Mouse (Mus musculus): ENCODE data around the gene Mrpl36. TPM values are rescaled to one million over a fixed set of nuclear protein-coding genes. Genes with fewer than 3 reads are reported as not detected.
A peak's percentile ranks its signal among the peaks of the same experiment; 100 is the strongest.

The Mrpl36 gene
- polyA plus RNA-seq (2012; fragmentation: generic; extraction: Trizol): 79.8 TPM

DNA sequence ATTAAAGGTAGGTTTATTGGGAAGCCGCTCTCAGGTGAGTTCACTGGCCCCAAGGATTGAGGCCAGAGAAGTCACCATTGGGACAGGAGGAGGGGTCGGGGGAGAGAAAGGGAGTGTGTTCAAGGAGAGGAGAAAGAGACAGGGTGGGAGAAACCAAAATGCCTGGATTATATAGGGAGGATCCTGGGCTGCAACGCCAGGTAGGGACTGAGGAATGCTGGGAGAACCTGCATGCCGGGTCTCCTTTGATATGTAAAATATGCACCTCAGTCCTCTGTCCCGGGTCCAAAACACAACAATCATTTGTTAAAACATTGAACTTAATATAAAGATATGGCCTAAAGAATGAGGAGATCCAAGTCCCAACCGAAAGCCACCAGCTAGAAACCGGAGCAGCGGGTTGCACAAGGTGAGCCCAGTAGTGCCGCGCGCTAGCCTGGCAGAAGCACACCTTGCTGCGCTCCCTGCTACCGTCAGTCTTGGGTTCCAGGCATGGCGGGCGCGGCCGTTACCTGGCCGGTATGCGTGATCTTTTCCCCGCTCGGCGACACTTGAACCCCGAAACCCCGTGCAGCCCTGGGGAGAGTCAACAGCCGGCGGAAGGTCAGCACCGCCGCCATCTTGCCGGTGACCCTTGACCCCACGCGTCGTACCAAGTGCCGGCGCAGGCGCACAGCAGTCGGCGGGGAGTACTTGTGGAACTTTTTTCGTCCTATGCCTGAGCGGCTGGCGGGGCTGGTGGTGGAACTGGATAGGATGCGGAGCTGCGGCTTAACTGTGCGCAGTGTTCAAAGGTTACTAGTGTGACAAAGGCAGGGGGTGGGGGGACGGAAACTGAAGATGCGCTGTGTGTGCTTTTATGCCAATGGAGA, at the start of gene Mrpl36, which contains the start of gene Ndufs6:
TSS of gene Mrpl36 (plus strand) at position 687 of the 872 bp plus-strand sequence.
TSS of gene Ndufs6 (minus strand) at position 716 of the 872 bp plus-strand sequence.
- peak within 1 kb of the TSS; percentile 86 for H3K4me3 ChIP-seq
- no peaks in the 10 kb centered on the region for H3K27me3 ChIP-seq (ENCODE audit: control insufficient read depth, insufficient read depth, insufficient read length)
- peaks cover 21% of the 10 kb centered on the region for H3K36me3 ChIP-seq (ENCODE audit: control insufficient read depth, insufficient read depth)
- H3K79me2 ChIP-seq (ENCODE audit: control insufficient read depth, insufficient read depth): peaks cover 14% of the 10 kb centered on the region
- TF ChIP-seq MAX (IDR thresholded peaks at IDR 0.05; ENCODE audit: low read depth) (no peak), MYOD1 (IDR thresholded peaks at IDR 0.05; ENCODE audit: control insufficient read depth in 1 of 3, insufficient read length in 2 of 3, low read depth in 2 of 3) (peak in 1 of 3 experiments; percentile 36), MYOG (IDR thresholded peaks at IDR 0.05; ENCODE audit: control insufficient read depth in 1 of 3, insufficient read depth in 1 of 3, insufficient read length in 2 of 3, low read depth in 2 of 3) (peak in 2 of 3 experiments; percentile 47 to 50), POLR2A (IDR thresholded peaks at IDR 0.05; ENCODE audit: insufficient read length, low read depth) (peak; percentile 90)
- H3ac ChIP-seq (ENCODE audit: control insufficient read depth, insufficient read length): peak within 1 kb of the TSS; percentile 52
- peak within 1 kb of the TSS; percentile 96 for H3K4me2 ChIP-seq (ENCODE audit: low read depth)

DNA sequence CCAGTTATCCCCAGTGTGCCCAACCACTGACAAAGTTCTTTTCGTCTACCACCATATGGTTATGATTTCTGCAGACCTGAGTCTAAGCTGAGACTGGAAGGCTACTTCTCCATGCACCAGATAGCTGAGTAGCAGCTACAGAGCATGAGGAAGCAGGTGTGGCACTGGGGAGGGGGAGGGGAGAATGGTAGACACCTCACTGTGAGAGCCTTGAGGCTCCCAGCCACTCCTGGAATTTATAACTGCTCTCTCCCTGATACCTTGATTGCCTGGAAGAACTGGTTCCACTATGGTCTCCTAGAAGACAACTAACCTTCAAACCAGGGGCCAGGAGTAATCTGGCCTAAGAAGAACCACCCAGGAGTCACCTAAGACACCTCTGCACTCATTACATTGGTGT, 49.1 kb upstream of the Mrpl36 start:
- TF ChIP-seq E2F4 (IDR thresholded peaks at IDR 0.05; ENCODE audit: insufficient read depth): no peak
- TF ChIP-seq SRF (IDR thresholded peaks at IDR 0.05; ENCODE audit: control insufficient read depth, insufficient read length, low read depth): no peak
- TF ChIP-seq MAX (IDR thresholded peaks at IDR 0.05; ENCODE audit: low read depth): no peak
- no peak for TF ChIP-seq POLR2A (IDR thresholded peaks at IDR 0.05; ENCODE audit: insufficient read length, low read depth)
- no peak for TF ChIP-seq CEBPB (IDR thresholded peaks at IDR 0.05; ENCODE audit: insufficient read depth, poor library complexity, severe bottlenecking)
- TF ChIP-seq USF1 (IDR thresholded peaks at IDR 0.05; ENCODE audit: low read depth): no peak
- TF ChIP-seq TCF3 (IDR thresholded peaks at IDR 0.05; ENCODE audit: insufficient read length, low read depth): no peak
- TF ChIP-seq REST (IDR thresholded peaks at IDR 0.05; ENCODE audit: insufficient read depth, insufficient read length): no peak
- TF ChIP-seq MYOG (IDR thresholded peaks at IDR 0.05; ENCODE audit: control insufficient read depth in 1 of 3, insufficient read depth in 1 of 3, insufficient read length in 2 of 3, low read depth in 2 of 3): no peak
- no peak for TF ChIP-seq MYOD1 (IDR thresholded peaks at IDR 0.05; ENCODE audit: control insufficient read depth in 1 of 3, insufficient read length in 2 of 3, low read depth in 2 of 3)
- no peak for TF ChIP-seq POLR2AphosphoS2 (IDR thresholded peaks at IDR 0.05; ENCODE audit: insufficient read length, low read depth)
- TF ChIP-seq TCF12 (IDR thresholded peaks at IDR 0.05; ENCODE audit: insufficient read depth, poor library complexity, severe bottlenecking): no peak
- Histone ChIP-seq H3K27me3 (ENCODE audit: control insufficient read depth, insufficient read depth, insufficient read length) (peaks cover 7% of the 10 kb centered on the region), H3K4me3 (no peak overlapping the region), H3ac (ENCODE audit: control insufficient read depth, insufficient read length) (no peak overlapping the region), H3K36me3 (ENCODE audit: control insufficient read depth, insufficient read depth) (no peaks in the 10 kb centered on the region), H3K79me2 (ENCODE audit: control insufficient read depth, insufficient read depth) (no peaks in the 10 kb centered on the region), H3K4me2 (ENCODE audit: low read depth) (no peak overlapping the region)

GRCm38 (mm10) chr13:73282407-73282806, 45.9 kb upstream of the Mrpl36 start:
- Histone ChIP-seq H3K79me2 (ENCODE audit: control insufficient read depth, insufficient read depth) (no peaks in the 10 kb centered on the region), H3K36me3 (ENCODE audit: control insufficient read depth, insufficient read depth) (no peaks in the 10 kb centered on the region), H3K4me3 (no peak overlapping the region), H3ac (ENCODE audit: control insufficient read depth, insufficient read length) (no peak overlapping the region), H3K4me2 (ENCODE audit: low read depth) (no peak overlapping the region), H3K27me3 (ENCODE audit: control insufficient read depth, insufficient read depth, insufficient read length) (no peaks in the 10 kb centered on the region)
- no peak for TF ChIP-seq SRF (IDR thresholded peaks at IDR 0.05; ENCODE audit: control insufficient read depth, insufficient read length, low read depth)

GRCm38 (mm10) chr13:73283534-73283933, 44.8 kb upstream of the Mrpl36 start:
- no peak overlapping the region for H3K4me2 ChIP-seq (ENCODE audit: low read depth)
- H3K27me3 ChIP-seq (ENCODE audit: control insufficient read depth, insufficient read depth, insufficient read length): no peaks in the 10 kb centered on the region
- no peak overlapping the region for H3K4me3 ChIP-seq
- no peaks in the 10 kb centered on the region for H3K79me2 ChIP-seq (ENCODE audit: control insufficient read depth, insufficient read depth)
- TF ChIP-seq CEBPB (IDR thresholded peaks at IDR 0.05; ENCODE audit: insufficient read depth, poor library complexity, severe bottlenecking) (no peak), TCF12 (IDR thresholded peaks at IDR 0.05; ENCODE audit: insufficient read depth, poor library complexity, severe bottlenecking) (no peak), POLR2A (IDR thresholded peaks at IDR 0.05; ENCODE audit: insufficient read length, low read depth) (no peak), MYOG (IDR thresholded peaks at IDR 0.05; ENCODE audit: control insufficient read depth in 1 of 3, insufficient read depth in 1 of 3, insufficient read length in 2 of 3, low read depth in 2 of 3) (no peak), TCF3 (IDR thresholded peaks at IDR 0.05; ENCODE audit: insufficient read length, low read depth) (no peak)
- no peaks in the 10 kb centered on the region for H3K36me3 ChIP-seq (ENCODE audit: control insufficient read depth, insufficient read depth)
- no peak overlapping the region for H3ac ChIP-seq (ENCODE audit: control insufficient read depth, insufficient read length)

DNA sequence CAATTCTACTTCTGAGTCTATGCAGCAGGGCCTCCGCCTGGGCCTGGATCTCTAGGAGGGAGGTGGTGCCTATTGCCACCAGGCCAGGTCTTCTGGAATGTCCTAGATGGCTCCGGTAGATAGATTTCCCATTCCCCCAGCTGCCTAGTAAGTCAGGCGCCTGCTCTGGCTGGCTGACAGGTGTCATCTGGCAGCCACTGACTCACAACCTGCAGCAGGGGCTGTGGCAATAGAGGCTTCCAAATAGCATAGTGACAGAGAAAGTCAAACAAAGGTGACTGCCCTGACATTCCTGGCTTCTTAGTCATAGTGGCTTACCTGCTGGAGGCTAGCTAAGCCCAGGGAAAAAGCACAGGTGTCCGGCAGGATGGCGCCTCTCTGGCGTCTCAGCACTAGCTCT, 38.1 kb upstream of the Mrpl36 start:
- no peak overlapping the region for H3K4me3 ChIP-seq
- H3ac ChIP-seq (ENCODE audit: control insufficient read depth, insufficient read length): no peak overlapping the region
- no peaks in the 10 kb centered on the region for H3K79me2 ChIP-seq (ENCODE audit: control insufficient read depth, insufficient read depth)
- H3K4me2 ChIP-seq (ENCODE audit: low read depth): no peak overlapping the region
- TF ChIP-seq E2F4 (IDR thresholded peaks at IDR 0.05; ENCODE audit: insufficient read depth) (no peak), POLR2A (IDR thresholded peaks at IDR 0.05; ENCODE audit: insufficient read length, low read depth) (no peak), TCF12 (IDR thresholded peaks at IDR 0.05; ENCODE audit: insufficient read depth, poor library complexity, severe bottlenecking) (no peak), POLR2AphosphoS2 (IDR thresholded peaks at IDR 0.05; ENCODE audit: insufficient read length, low read depth) (no peak), MYOD1 (IDR thresholded peaks at IDR 0.05; ENCODE audit: control insufficient read depth in 1 of 3, insufficient read length in 2 of 3, low read depth in 2 of 3) (no peak), CEBPB (IDR thresholded peaks at IDR 0.05; ENCODE audit: insufficient read depth, poor library complexity, severe bottlenecking) (no peak), MYOG (IDR thresholded peaks at IDR 0.05; ENCODE audit: control insufficient read depth in 1 of 3, insufficient read depth in 1 of 3, insufficient read length in 2 of 3, low read depth in 2 of 3) (no peak), SRF (IDR thresholded peaks at IDR 0.05; ENCODE audit: control insufficient read depth, insufficient read length, low read depth) (no peak), USF1 (IDR thresholded peaks at IDR 0.05; ENCODE audit: low read depth) (no peak), REST (IDR thresholded peaks at IDR 0.05; ENCODE audit: insufficient read depth, insufficient read length) (no peak), MAX (IDR thresholded peaks at IDR 0.05; ENCODE audit: low read depth) (no peak), TCF3 (IDR thresholded peaks at IDR 0.05; ENCODE audit: insufficient read length, low read depth) (no peak)
- no peaks in the 10 kb centered on the region for H3K27me3 ChIP-seq (ENCODE audit: control insufficient read depth, insufficient read depth, insufficient read length)
- H3K36me3 ChIP-seq (ENCODE audit: control insufficient read depth, insufficient read depth): no peaks in the 10 kb centered on the region
